Mouse (Mus musculus): Measurements from ENCODE around the gene Cyb561d1. TPM values are rescaled to one million over a fixed set of nuclear protein-coding genes. Genes with fewer than 3 reads are reported as not detected.
A peak's percentile ranks its signal among the peaks of the same experiment; 100 is the strongest.
"Not testable (repeated sequence)": the region's sequence is repeated elsewhere in the genome, so short reads cannot be mapped to it uniquely, and the experiment has no call there.

Gene Cyb561d1
- total RNA-seq (2021), result 1 to 10 TPM; 3.0 to 3.2 TPM
- long read RNA-seq, experiment 1, full-length matches to known transcripts, result 2 of 4 reads
- long read RNA-seq, experiment 1, partial matches to known transcripts, result 0 of 4 reads
- long read RNA-seq, experiment 1, other reads (novel, unspliced or antisense), result 2 of 4 reads
- long read RNA-seq, experiment 2, full-length matches to known transcripts, result 1 of 2 reads
- long read RNA-seq, experiment 2, partial matches to known transcripts, result 0 of 2 reads
- long read RNA-seq, experiment 2, other reads (novel, unspliced or antisense), result 1 of 2 reads

DNA sequence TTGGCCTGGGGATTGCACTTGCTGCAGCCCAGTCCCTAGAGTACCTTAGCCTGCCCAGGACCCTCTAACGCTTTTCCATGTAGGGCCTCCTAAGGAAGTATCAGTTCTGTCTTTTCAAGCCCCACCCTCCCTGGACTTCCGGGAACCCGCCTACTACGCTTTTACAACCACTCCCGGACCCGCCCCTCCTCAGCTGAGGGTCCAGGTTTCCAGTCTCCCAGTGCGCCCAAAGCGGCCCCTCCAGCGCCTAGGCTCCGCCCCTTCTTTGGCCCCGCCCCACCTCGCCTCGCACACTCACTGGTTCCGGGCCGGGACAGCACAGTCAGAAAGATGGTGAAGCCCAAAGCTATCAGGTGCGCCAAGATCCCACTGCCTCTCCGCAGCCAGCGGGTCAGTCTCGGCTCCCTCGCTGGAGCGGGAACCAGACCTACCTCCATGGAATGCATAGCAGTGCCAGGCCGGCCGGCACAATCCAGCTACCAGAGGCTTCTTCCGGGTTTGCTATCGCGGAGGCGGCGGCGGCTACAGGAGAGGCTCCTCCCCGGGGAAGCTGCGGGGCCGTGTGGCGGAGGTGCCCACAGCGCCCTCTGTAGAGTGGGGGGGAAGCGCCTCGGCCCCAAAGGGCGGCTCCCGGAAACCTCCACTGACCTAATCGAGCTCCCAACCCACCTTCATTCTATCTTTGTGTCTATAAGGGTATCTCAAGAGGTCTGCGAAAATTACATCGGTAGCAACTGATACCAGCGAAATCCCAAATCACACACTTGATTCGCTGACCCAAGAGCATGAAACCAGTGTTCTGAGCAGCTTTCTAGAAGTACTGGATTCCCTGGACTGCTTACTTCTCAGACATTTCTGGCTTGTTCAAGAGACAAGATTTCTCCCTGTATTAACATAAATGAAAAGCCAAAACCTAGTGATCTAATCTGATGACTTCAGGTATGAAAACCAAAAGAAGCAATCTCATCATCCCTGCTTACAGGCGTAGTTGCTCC lies at the start of gene Cyb561d1:
Gene Cyb561d1, minus strand, starts transcription at position 884 of the 995 bp plus-strand sequence.
- peak; percentile 94 for DNase-seq (ENCODE audit: low spot score)

- no peak for DNase-seq (ENCODE audit: low spot score)
These were observed 45.8 kb upstream of the Cyb561d1 start for GRCm38 (mm10) chr3:108246857-108247256.

GRCm38 (mm10) chr3:108241243-108241839 lies 40.3 kb upstream of the Cyb561d1 start:
- DNase-seq (ENCODE audit: low spot score), result no peak

DNA sequence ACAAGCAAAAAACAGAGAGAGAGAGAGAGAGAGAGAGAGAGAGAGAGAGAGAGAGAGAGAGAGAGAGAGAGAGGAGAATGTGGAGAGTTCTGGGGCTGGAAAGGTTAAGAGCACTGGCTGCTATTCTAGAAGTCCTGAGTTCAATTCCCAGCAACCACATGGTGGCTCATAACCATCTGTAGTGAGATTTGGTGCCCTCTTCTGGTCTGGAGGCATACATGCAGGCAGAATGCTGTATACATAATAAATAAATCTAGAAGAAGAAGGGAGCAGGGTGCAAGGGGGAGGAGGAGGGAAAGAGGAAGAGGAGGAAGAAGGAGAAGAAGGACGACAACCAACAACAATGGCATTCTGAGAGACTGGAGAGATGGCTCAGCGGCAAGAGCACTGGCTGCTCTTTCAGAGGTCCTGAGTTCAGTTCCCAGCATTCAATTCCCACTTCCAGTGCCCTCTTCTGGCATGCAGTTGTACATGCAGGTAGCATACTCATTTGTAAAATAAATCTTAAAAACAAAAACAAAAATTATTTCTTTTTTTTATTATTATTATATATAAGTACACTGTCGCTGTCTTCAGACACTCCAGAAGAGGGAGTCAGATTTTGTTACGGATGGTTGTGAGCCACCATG lies 36.6 kb upstream of the Cyb561d1 start:
- not testable (repeated sequence) for DNase-seq (ENCODE audit: low spot score)

DNA sequence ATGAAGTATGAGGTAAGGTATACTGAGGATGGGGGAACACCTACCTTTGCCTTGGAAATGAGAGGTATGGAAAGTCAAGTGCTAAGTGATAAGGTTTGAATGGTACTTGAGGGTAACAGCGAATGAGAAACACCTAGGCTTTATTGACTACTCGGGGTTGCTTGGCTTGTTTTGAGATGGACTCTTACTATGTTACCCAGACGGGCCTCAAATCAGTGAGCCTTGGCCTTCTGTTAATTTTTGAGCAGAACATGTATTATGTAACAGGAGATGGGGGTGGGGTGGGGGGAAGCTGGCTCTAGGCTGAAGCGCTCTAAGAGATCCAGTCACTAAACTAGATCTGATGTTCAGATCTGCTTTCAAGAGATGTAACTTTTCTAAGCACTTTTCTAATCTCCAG lies 30.6 kb upstream of the Cyb561d1 start:
- DNase-seq (ENCODE audit: low spot score), result no peak

- no peak for DNase-seq (ENCODE audit: low spot score)
These were observed 26.5 kb upstream of the Cyb561d1 start for GRCm38 (mm10) chr3:108227521-108227920.

DNA sequence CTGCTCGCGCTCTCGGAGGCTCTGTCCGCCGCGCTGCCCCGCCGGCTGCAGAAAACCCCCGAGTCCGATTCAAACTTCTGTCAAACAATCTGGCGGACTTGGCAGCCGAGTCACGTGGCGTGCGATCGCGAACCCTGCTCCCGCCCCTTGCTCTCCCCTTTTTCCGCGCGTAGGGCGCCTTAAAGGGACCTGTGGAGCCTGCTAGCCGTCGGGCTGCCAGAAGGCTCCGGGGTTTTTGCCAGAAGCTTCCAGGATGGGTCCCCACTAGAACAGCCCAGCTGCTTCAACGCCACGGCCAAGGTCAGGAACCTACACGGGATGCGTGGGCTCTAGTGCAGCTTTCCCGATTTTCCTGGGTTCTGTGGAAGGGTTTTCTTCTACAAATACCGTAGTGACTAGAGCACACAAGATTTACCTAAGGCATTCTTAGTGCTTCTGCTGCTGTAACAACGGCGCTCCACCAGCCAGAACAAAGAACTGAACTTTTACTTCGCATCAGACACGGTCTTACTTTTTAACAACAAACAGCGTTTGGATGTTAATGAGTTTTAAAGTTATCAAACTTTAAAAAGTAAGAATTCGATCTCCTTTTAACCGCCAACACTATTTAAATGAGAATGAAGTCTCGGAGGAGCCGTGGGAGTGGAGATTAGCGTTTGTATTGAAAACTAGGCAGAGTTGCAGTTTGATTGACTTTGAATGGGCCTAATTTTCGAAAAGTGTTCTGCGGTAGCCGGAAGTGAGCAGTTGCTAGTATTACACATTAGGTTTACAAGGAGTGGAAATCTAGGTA lies 25.7 kb upstream of the Cyb561d1 start, which contains the start of gene Sypl2:
Gene Sypl2, minus strand, starts transcription at position 91 of the 793 bp plus-strand sequence.
- DNase-seq (ENCODE audit: low spot score), result peak; percentile 84

DNA sequence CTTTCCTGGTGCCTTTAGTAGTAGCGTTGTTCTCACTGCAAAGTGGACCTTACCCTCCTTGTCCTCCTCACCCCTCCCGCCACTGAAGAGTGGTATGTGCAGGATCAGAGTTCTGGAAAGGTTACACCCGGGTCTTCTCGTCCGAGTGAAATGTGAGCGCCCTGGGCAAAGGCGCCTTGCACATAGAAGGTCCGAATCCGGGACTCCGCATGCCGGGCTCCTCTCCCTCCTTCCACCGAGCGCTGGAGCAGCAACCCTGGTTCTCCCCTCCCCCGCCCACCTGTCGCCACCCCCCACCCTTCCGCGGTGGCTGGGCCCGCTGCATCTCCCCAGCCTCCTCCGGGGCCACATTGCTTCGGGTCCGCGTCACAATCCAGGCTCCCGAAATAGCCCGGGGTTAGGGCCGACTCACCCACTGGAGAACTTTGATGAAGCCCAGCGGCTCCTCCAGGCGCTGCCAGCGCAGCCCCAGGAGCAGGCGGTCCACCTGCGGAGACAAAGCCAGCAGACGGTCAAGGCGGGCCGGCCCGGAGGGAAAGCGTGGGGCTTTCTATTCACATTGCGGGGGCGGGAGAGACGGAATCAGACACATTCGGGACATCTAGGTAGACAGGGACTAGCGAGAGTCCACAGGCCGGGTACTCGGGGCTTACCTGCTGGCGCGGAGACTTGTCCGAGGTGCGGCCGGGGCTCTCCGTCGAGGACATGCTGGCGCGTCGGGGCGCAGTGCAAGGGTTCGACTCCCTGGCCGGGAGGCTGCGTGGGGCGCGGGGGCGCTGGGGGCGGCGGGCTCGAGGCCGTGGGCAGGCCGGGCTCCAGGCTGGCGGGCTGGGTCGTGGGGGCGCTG lies 24.9 kb upstream of the Cyb561d1 start:
- peak; percentile 85 for DNase-seq (ENCODE audit: low spot score)

DNA sequence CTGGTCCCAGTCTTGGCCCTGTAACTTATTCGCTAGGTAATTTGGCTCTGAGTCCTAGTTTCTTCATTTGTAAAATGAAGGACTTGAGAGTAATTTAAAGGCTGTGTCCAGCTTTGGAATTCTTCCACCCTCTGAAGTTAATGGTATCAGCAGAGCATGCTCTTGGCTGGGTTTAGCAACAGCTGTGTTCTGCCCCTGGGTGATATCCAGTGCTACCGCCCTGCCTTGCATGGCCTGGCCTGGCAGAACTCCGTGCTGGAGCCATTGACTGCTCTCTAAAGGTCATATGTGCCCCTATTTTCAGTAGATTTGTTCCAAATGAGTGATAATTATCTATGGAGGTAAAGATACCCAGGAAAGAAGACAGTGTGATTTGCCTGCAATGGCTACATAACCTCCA lies 19.6 kb upstream of the Cyb561d1 start:
- DNase-seq (ENCODE audit: low spot score), result peak; percentile 74

- DNase-seq (ENCODE audit: low spot score), result no peak
These were observed 13.7 kb upstream of the Cyb561d1 start for GRCm38 (mm10) chr3:108214734-108215133.

DNA sequence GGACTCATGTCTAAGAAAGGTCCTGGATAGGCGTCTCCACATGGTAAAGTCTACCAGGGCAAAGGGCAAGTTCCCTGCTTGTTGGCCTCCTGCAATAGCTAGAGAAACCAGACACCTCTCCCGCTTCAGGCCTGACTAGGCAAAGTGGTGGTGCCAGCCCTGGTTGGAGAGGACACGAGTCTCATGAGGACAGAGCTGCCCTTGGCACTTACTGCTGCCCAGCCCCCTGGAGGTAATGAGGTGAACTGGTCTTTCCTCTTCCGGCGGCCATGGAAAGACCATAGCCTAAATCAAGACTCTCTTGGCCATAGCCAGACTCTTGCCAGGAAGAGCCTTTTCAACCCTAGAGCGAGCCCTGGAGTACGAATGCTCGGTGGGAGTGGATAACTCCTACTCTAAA lies 11.4 kb upstream of the Cyb561d1 start:
- peak; percentile 87 for DNase-seq (ENCODE audit: low spot score)

- no peak for DNase-seq (ENCODE audit: low spot score)
These were observed 10.8 kb upstream of the Cyb561d1 start for GRCm38 (mm10) chr3:108211845-108212244.

- DNase-seq (ENCODE audit: low spot score), result peak; percentile 62
These were observed 9.7 kb upstream of the Cyb561d1 start, which contains the start of gene Atxn7l2 for GRCm38 (mm10) chr3:108210771-108211139. Gene Atxn7l2 (minus strand): TSS chr3:108210934.

GRCm38 (mm10) chr3:108209946-108210770 lies 9.1 kb upstream of the Cyb561d1 start:
- DNase-seq (ENCODE audit: low spot score), result peak; percentile 94

DNA sequence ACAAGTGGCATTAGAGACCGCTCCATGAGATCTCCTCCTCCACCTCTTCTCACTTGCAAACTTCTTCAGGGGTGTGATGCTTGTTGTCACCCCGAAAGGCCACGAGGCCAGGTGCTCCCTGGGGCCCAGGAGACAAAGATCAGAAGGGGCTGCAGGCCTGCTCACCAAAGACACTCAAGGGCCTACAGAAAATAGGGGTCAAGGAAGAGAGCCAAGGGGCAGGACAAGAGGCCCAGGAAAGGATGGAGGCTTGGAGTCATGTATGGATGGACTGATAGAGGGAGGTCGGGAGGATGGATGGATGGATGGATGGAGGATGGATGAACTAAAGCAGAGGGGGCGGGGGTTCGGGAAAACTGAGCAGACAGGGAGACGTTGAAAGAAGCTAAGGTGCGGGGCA lies 8.5 kb upstream of the Cyb561d1 start:
- no peak for DNase-seq (ENCODE audit: low spot score)

DNA sequence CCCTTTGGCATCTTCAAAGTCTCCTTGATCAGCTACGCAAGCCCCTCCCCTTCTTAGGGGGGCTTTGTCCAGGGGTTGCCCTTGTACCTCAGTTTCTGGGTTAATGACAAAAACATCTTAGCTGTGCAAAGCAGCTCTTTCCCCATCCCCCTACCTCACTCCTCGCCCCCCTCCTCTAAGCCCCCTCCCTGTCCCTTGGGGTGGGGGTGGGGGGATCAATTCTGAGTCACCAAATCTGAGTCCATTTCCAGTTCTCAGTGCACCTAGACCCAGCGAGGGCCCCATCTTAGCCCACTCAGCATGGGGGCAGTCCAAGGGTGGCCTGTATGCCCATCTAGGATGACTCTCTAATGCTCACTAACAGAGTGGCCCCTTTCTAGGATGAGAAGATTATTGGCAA lies 8.0 kb upstream of the Cyb561d1 start:
- DNase-seq (ENCODE audit: low spot score), result no peak

DNA sequence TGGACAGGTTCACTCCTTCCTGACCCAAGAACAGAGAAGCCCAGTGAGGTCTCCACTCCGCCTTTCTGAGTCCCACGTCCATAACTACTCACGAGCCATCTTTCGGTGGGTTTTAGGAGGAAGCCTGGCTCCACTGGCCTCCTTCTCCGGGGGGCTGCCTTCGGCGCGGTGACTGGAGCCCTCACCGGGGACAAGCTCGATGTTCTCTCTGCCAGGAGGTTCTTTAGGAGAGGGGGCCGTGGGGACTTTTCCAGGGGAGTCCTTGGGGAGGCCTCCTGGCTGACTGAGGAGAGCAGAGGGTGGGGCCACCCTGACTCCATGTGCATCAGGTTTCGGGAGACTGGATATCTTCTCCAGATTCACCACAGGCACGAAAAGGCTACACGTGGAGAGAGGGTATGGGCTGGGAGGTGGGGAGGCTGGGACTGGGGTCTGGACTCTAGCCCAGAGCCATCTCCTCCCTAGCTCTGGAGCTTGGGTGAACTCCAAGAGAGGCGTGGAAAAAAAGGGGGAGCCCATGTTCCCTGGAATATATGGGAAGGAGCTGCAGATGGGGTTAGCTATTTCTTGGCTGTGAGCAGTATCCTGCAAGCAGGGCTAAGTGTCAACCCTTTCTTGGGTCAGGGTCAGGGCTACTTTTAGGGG lies 5.8 kb upstream of the Cyb561d1 start:
- no peak for DNase-seq (ENCODE audit: low spot score)

- no peak for DNase-seq (ENCODE audit: low spot score)
These were observed 4.6 kb upstream of the Cyb561d1 start for GRCm38 (mm10) chr3:108205601-108206000.

Data from gastrocnemius, adult 18-20 months (tissue).